7 mouse cellular contexts compared by ENCODE assay signal in the genomic region with DNA sequence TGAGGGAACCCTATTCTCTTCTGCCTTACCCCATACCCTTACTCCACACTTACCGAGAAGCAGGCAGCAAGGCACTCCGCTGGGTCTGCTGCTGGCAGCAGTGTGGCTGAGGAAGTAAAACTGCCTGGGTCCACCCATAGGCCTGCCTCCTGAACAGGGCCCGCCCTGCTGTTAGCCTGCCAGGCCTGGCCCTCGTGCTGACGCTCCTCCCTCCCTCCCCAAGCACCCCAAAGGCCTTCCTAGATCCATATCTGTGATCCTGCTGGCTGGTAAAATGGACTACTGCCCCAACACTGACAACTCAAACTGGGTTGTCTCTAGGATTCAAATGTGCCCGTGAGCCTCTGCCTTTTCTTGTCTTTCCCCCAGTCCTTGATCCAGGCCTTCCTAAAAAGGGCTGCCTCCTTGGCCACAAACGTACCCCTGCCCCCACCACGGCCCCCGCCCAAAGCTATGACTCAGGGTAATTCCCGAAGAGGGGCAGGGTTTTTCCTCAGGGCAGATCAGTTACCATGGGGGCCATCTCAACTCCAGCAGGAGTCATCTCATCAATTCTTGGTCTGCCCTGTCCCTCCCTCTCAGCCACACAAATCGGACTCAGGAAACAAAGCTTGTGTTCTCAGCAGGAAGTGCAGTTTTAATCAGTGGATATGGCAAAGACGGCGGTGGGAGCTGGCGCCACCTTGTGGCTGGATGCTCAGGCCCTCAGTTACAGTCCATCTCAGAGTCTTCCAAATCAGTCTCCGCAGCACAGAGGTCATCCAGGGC. TPM values are rescaled to one million over a fixed set of nuclear protein-coding genes. Genes with fewer than 3 reads are reported as not detected.
DNase-seq lines count a peak whose midpoint lies in the region; ATAC-seq and TF ChIP-seq lines count a peak whose summit lies in the region.

TSS of gene Trex1 (minus strand) at position 599 of the 768 bp plus-strand sequence.

- H3K27me3 ChIP-seq in intestine, embryonic 16.5 days (replicated peaks; ENCODE audit: control insufficient read depth, insufficient read depth, low read length) = no peaks in the 10 kb centered on the region
- no peaks in the 10 kb centered on the region for H3K27me3 ChIP-seq in midbrain, embryonic 11.5 days (ENCODE audit: control insufficient read depth, insufficient read depth, low read length)
- no peaks in the 10 kb centered on the region for H3K27me3 ChIP-seq in small intestine, adult 2 months (ENCODE audit: control insufficient read depth, insufficient read depth, low read length)

- peak within 1 kb of the TSS; percentile 94 for H3K27ac ChIP-seq in intestine, embryonic 16.5 days (ENCODE audit: low read length)
- peak within 1 kb of the TSS; percentile 5; the same call in 1 of the 2 replicates for H3K27ac ChIP-seq in midbrain, embryonic 11.5 days (ENCODE audit: low read depth, low read length)
- peak within 1 kb of the TSS; percentile 93 for H3K27ac ChIP-seq in small intestine, adult 2 months (ENCODE audit: insufficient read depth, low read depth, low read length)

- peak; percentile 99 for TF ChIP-seq CTCF in small intestine, adult 2 months (IDR thresholded peaks at IDR 0.05; ENCODE audit: extremely low read depth, insufficient read length, insufficient replicate concordance, low read depth, low read length)

- WGBS in intestine, embryonic 16.5 days = 8% methylated on average over 15 of the region's 15 CpGs
- 28% methylated on average over 15 of the region's 15 CpGs for WGBS in midbrain, embryonic 11.5 days
- WGBS in small intestine, adult 2 months = 1% methylated on average over 15 of the region's 15 CpGs

- no peaks in the 10 kb centered on the region for H3K9me3 ChIP-seq in intestine, embryonic 16.5 days (ENCODE audit: control insufficient read depth, low read length)
- no peaks in the 10 kb centered on the region for H3K9me3 ChIP-seq in midbrain, embryonic 11.5 days (ENCODE audit: control insufficient read depth, low read length)

- intact Hi-C loops in left cerebral cortex, postnatal 36 days (cut with DNase I) = loop anchor here (1.0 to 5.0 kb wide), 2 partner anchors 56 to 122 kb away; partner anchors contain the start of gene Uqcrc1

- peak within 1 kb of the TSS; percentile 77 for H3K4me2 ChIP-seq in intestine, embryonic 16.5 days (ENCODE audit: low read depth, low read length)
- peak within 1 kb of the TSS; percentile 20 for H3K4me2 ChIP-seq in midbrain, embryonic 11.5 days

- H3K4me3 ChIP-seq in intestine, embryonic 16.5 days (ENCODE audit: low read length) = peak within 1 kb of the TSS; percentile 44
- H3K4me3 ChIP-seq in midbrain, embryonic 11.5 days (ENCODE audit: low read depth, low read length) = peak within 1 kb of the TSS; percentile 6; the same call in 1 of the 2 replicates
- H3K4me3 ChIP-seq in small intestine, adult 2 months (ENCODE audit: low read depth, low read length) = peak within 1 kb of the TSS; percentile 61

- H3K36me3 ChIP-seq in intestine, embryonic 16.5 days (ENCODE audit: control insufficient read depth, insufficient read depth, low read length) = 0 out of 2 replicates have a peak, but pooled peaks cover 7% of the 10 kb centered on the region
- peaks cover 11% of the 10 kb centered on the region; the same call in 1 of the 2 replicates for H3K36me3 ChIP-seq in midbrain, embryonic 11.5 days (ENCODE audit: control insufficient read depth, insufficient read depth, low read length)
- H3K36me3 ChIP-seq in small intestine, adult 2 months (ENCODE audit: control insufficient read depth, insufficient read depth, low read length) = peaks cover 23% of the 10 kb centered on the region

- H3K4me1 ChIP-seq in intestine, embryonic 16.5 days (ENCODE audit: control insufficient read depth, insufficient read depth, low read length) = peaks cover 15% of the 10 kb centered on the region
- H3K4me1 ChIP-seq in midbrain, embryonic 11.5 days (ENCODE audit: control insufficient read depth, insufficient read depth, low read length) = peaks cover 9% of the 10 kb centered on the region; the same call in 1 of the 2 replicates
- peaks cover 23% of the 10 kb centered on the region for H3K4me1 ChIP-seq in small intestine, adult 2 months (ENCODE audit: control insufficient read depth, insufficient read depth, insufficient read length, low read length)

- peak; percentile 90 for DNase-seq in adrenal gland, adult 8-10 months
- peak; percentile 85 for DNase-seq in embryo, embryonic 9.5 days (ENCODE audit: extremely low spot score)
- DNase-seq in gastrocnemius, postnatal 4 days (ENCODE audit: low spot score in 2 of 2) = peak; percentile 74 to 88
- peak; percentile 87 for DNase-seq in left cerebral cortex, postnatal 36 days (ENCODE audit: low spot score in 2 of 2)
- peak; percentile 98 for DNase-seq in midbrain, embryonic 11.5 days (ENCODE audit: low spot score, missing footprints)

- TF ChIP-seq POLR2A in small intestine, adult 2 months (IDR thresholded peaks at IDR 0.05; ENCODE audit: low read depth, low read length) = peak; percentile 94

- peak within 1 kb of the TSS; percentile 72 for H3K9ac ChIP-seq in intestine, embryonic 16.5 days (ENCODE audit: low read depth, low read length)
- peak within 1 kb of the TSS; percentile 41 for H3K9ac ChIP-seq in midbrain, embryonic 11.5 days (ENCODE audit: low read length)

- ATAC-seq in intestine, embryonic 16.5 days = peak; percentile 94
- peak; percentile 77 for ATAC-seq in midbrain, embryonic 11.5 days (ENCODE audit: low FRiP score)

RNA-seq across cellular contexts. Expression of gene Trex1, which starts in this region (rescaled TPM):
- 10 to 100 TPM; 19.0 to 25.3 (median 21.7) TPM for total RNA-seq in adrenal gland, adult 8-10 months (2022)
- 10 to 100 TPM; 10.3 to 12.0 TPM for total RNA-seq in gastrocnemius, postnatal 4 days (2021)
- 13.0 and 14.4 TPM in 2 replicates for polyA plus RNA-seq in intestine, embryonic 16.5 days (2015; fragmentation: Nextera tagmentation; extraction: Ambion mirVana)
- total RNA-seq in left cerebral cortex, postnatal 36 days (2021) = 10 to 100 TPM; 12.5 to 15.7 TPM
- polyA plus RNA-seq in midbrain, embryonic 11.5 days (2014; fragmentation: Nextera tagmentation; extraction: Ambion mirVana) = 7.1 and 7.3 TPM in 2 replicates
- polyA plus RNA-seq in small intestine, adult 2 months (2012; rRNA removed) = 51.9 and 174 TPM in 2 replicates

Comparison
In these comparisons a context has a peak if more than half of its experiments do, and no peak if none do; other contexts are left out.
1. Peak in every context shown above with its lines: DNase-seq, ATAC-seq, H3K4me3 ChIP-seq and H3K27ac ChIP-seq.
2. H3K27ac ChIP-seq: peak in every context shown above with its lines; median percentile 94 in intestine, embryonic 16.5 days; 93 in small intestine, adult 2 months; 5 in midbrain, embryonic 11.5 days.
3. H3K4me3 ChIP-seq: peak in every context shown above with its lines; median percentile 61 in small intestine, adult 2 months; 44 in intestine, embryonic 16.5 days; 6 in midbrain, embryonic 11.5 days.